10 mouse cellular contexts compared by ENCODE assay signal in the genomic region with DNA sequence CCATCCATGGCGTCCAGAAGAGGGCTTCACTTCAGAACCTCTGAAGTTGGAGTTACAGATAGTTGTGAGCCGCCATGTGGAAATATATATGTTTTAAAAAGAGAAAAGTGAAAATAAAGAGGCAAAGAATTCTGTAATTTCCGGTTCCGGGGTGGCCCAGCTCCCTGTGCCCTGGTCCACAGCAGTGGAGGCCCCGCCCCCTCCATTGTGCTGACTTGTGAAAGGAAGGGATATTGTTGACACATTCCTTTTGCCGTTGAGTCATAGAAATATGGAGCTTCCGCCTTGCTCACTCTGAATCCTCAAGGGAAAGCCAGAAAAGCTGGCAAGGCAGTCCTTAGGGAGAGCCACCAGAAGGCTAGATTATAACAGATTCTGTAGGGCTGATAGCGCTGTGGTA. TPM values are rescaled to one million over a fixed set of nuclear protein-coding genes. Genes with fewer than 3 reads are reported as not detected.
DNase-seq lines count a peak whose midpoint lies in the region; ATAC-seq and TF ChIP-seq lines count a peak whose summit lies in the region.
"Had no signal": no experiment of that assay in that cellular context is flagged by ENCODE, and none has a peak within 500 bp of the region (broad histone marks: within the 10 kb centered on the region; RNA-seq: fewer than 3 reads in every experiment).

No protein-coding gene starts in this region.

- no peaks in the 10 kb centered on the region for H3K4me1 ChIP-seq in kidney, adult 2 months (ENCODE audit: control insufficient read depth, insufficient read depth, low read length)
- H3K4me1 ChIP-seq in kidney, embryonic 15.5 days, result no peaks in the 10 kb centered on the region
- no peaks in the 10 kb centered on the region for H3K4me1 ChIP-seq in liver, embryonic 13.5 days (replicated peaks)
- H3K4me1 ChIP-seq in stomach, embryonic 15.5 days, result 0 out of 2 replicates have a peak, but pooled peaks cover 3% of the 10 kb centered on the region
- no peaks in the 10 kb centered on the region for H3K4me1 ChIP-seq in hindbrain, postnatal 0 days (ENCODE audit: insufficient read depth, low read length)
- H3K4me1 ChIP-seq: embryonic facial prominence, embryonic 15.5 days had no signal

- no peaks in the 10 kb centered on the region for H3K27me3 ChIP-seq in kidney, adult 2 months (replicated peaks; ENCODE audit: control insufficient read depth, insufficient read depth, low read length)
- no peaks in the 10 kb centered on the region for H3K27me3 ChIP-seq in kidney, embryonic 15.5 days
- H3K27me3 ChIP-seq in liver, embryonic 13.5 days, result no peaks in the 10 kb centered on the region
- H3K27me3 ChIP-seq in stomach, embryonic 15.5 days (replicated peaks), result no peaks in the 10 kb centered on the region
- no peaks in the 10 kb centered on the region for H3K27me3 ChIP-seq in hindbrain, postnatal 0 days (ENCODE audit: insufficient read depth, low read length)
- H3K27me3 ChIP-seq: embryonic facial prominence, embryonic 15.5 days had no signal

- TF ChIP-seq CTCF in kidney, adult 2 months (conservative IDR thresholded peaks at IDR 0.05; ENCODE audit: insufficient read depth, insufficient read length, low read depth, low read length), result no peak
- TF ChIP-seq CTCF in hindbrain, postnatal 0 days (IDR thresholded peaks at IDR 0.05; ENCODE audit: low read depth), result no peak

- ATAC-seq in kidney, embryonic 15.5 days (replicated peaks; ENCODE audit: low FRiP score), result no peak
- no peak for ATAC-seq in liver, embryonic 13.5 days (ENCODE audit: low read depth)
- peak; percentile 73 for ATAC-seq in stomach, embryonic 15.5 days (ENCODE audit: insufficient read depth, low FRiP score, low read depth)
- ATAC-seq in hindbrain, postnatal 0 days, result no peak
- ATAC-seq in CD4-positive, CD25-positive, alpha-beta regulatory T cell, adult 4 months, result no peak

- WGBS in kidney, adult 2 months, result 72% methylated on average over 8 of the region's 8 CpGs
- WGBS in kidney, embryonic 15.5 days, result 85% methylated on average over 8 of the region's 8 CpGs
- 67% methylated on average over 8 of the region's 8 CpGs for WGBS in liver, embryonic 13.5 days (ENCODE audit: insufficient replicate concordance)
- 60% methylated on average over 8 of the region's 8 CpGs for WGBS in stomach, embryonic 15.5 days
- 75% methylated on average over 8 of the region's 8 CpGs for WGBS in hindbrain, postnatal 0 days

- H3K9ac ChIP-seq in kidney, embryonic 15.5 days, result no peak overlapping the region
- no peak overlapping the region for H3K9ac ChIP-seq in liver, embryonic 13.5 days
- no peak overlapping the region for H3K9ac ChIP-seq in stomach, embryonic 15.5 days
- H3K9ac ChIP-seq in hindbrain, postnatal 0 days (replicated peaks; ENCODE audit: low read length), result no peak overlapping the region
- H3K9ac ChIP-seq: embryonic facial prominence, embryonic 15.5 days had no signal

- H3K4me3 ChIP-seq in kidney, adult 2 months (ENCODE audit: insufficient read depth, low read depth, low read length), result no peak overlapping the region
- H3K4me3 ChIP-seq in kidney, embryonic 15.5 days (replicated peaks), result no peak overlapping the region
- no peak overlapping the region for H3K4me3 ChIP-seq in liver, embryonic 13.5 days (replicated peaks)
- no peak overlapping the region for H3K4me3 ChIP-seq in stomach, embryonic 15.5 days (replicated peaks)
- no peak overlapping the region for H3K4me3 ChIP-seq in hindbrain, postnatal 0 days (ENCODE audit: low read length)
- H3K4me3 ChIP-seq: embryonic facial prominence, embryonic 15.5 days had no signal

- H3K27ac ChIP-seq in kidney, adult 2 months (ENCODE audit: insufficient read depth, low read depth, low read length), result no peak overlapping the region
- no peak overlapping the region for H3K27ac ChIP-seq in kidney, embryonic 15.5 days
- 0 out of 2 replicates have a peak overlapping the region, but pooled peaks have one; percentile 6 for H3K27ac ChIP-seq in liver, embryonic 13.5 days
- peak overlapping the region; percentile 17 for H3K27ac ChIP-seq in stomach, embryonic 15.5 days
- no peak overlapping the region for H3K27ac ChIP-seq in hindbrain, postnatal 0 days
- H3K27ac ChIP-seq: embryonic facial prominence, embryonic 15.5 days had no signal

- no peaks in the 10 kb centered on the region for H3K36me3 ChIP-seq in kidney, adult 2 months (ENCODE audit: control insufficient read depth, insufficient read depth, low read length)
- no peaks in the 10 kb centered on the region for H3K36me3 ChIP-seq in kidney, embryonic 15.5 days
- H3K36me3 ChIP-seq in liver, embryonic 13.5 days, result no peaks in the 10 kb centered on the region
- no peaks in the 10 kb centered on the region for H3K36me3 ChIP-seq in stomach, embryonic 15.5 days
- no peaks in the 10 kb centered on the region for H3K36me3 ChIP-seq in hindbrain, postnatal 0 days (ENCODE audit: insufficient read depth, low read length)
- H3K36me3 ChIP-seq: embryonic facial prominence, embryonic 15.5 days had no signal

- no peak overlapping the region for H3K4me2 ChIP-seq in kidney, embryonic 15.5 days
- no peak overlapping the region for H3K4me2 ChIP-seq in liver, embryonic 13.5 days
- H3K4me2 ChIP-seq in stomach, embryonic 15.5 days, result no peak overlapping the region
- no peak overlapping the region for H3K4me2 ChIP-seq in hindbrain, postnatal 0 days (ENCODE audit: low read depth, low read length)
- H3K4me2 ChIP-seq: embryonic facial prominence, embryonic 15.5 days had no signal

- no peaks in the 10 kb centered on the region for H3K9me3 ChIP-seq in kidney, embryonic 15.5 days (replicated peaks)
- no peaks in the 10 kb centered on the region for H3K9me3 ChIP-seq in liver, embryonic 13.5 days (replicated peaks)
- H3K9me3 ChIP-seq in stomach, embryonic 15.5 days, result no peaks in the 10 kb centered on the region
- no peaks in the 10 kb centered on the region for H3K9me3 ChIP-seq in hindbrain, postnatal 0 days (ENCODE audit: low read length)
- H3K9me3 ChIP-seq: embryonic facial prominence, embryonic 15.5 days had no signal

- TF ChIP-seq POLR2A in kidney, adult 2 months (IDR thresholded peaks at IDR 0.05; ENCODE audit: low read depth, low read length), result no peak

- peak; percentile 25 for DNase-seq in kidney, adult 2 months
- DNase-seq in adipocyte (ENCODE audit: low spot score), result peak; percentile 51
- no peak for DNase-seq in liver, embryonic 13.5 days
- no peak for DNase-seq in layer of hippocampus, postnatal 36 days
- no peak for DNase-seq in hindbrain, postnatal 0 days (ENCODE audit: low spot score)
- DNase-seq: thymus, postnatal 4 days had no signal

RNA-seq across cellular contexts. Expression of a gene that starts 9.5 kb away (rescaled TPM):
- polyA plus RNA-seq in kidney, adult 2 months (2012; rRNA removed), result 0.20 and 4.0 TPM in 2 replicates
- polyA plus RNA-seq in kidney, embryonic 15.5 days (2015; fragmentation: Nextera tagmentation; extraction: Ambion mirVana), result not detected in 2 replicates
- polyA plus RNA-seq in liver, embryonic 13.5 days (2015; fragmentation: Nextera tagmentation; extraction: Ambion mirVana), result 0.09 TPM in 1 of 2 replicates, not detected in the other
- 0.54 and 0.62 TPM in 2 replicates for polyA plus RNA-seq in stomach, embryonic 15.5 days (2015; fragmentation: Nextera tagmentation; extraction: Ambion mirVana)
- total RNA-seq in layer of hippocampus, postnatal 36 days (2021), result not detected
- total RNA-seq in hindbrain, postnatal 0 days (2014; rRNA removed), result not detected in 2 replicates
- not detected in 2 replicates for polyA plus RNA-seq in hindbrain, postnatal 0 days (2015; fragmentation: Nextera tagmentation; extraction: Ambion mirVana)
- polyA plus RNA-seq in CD4-positive, CD25-positive, alpha-beta regulatory T cell, adult 4 months (2017; shearing (Covaris generic)), result 100 to 1,000 TPM in 1 of 2 experiments, 10 to 100 TPM in 1; 93.9 to 121 TPM

RNA-seq across cellular contexts. Expression of a gene that starts 52.5 kb away (rescaled TPM):
- polyA plus RNA-seq in kidney, adult 2 months (2012; rRNA removed), result 18.1 and 20.8 TPM in 2 replicates
- polyA plus RNA-seq in kidney, embryonic 15.5 days (2015; fragmentation: Nextera tagmentation; extraction: Ambion mirVana), result 16.7 and 17.9 TPM in 2 replicates
- polyA plus RNA-seq in liver, embryonic 13.5 days (2015; fragmentation: Nextera tagmentation; extraction: Ambion mirVana), result 7.2 and 8.2 TPM in 2 replicates
- 18.6 and 19.8 TPM in 2 replicates for polyA plus RNA-seq in stomach, embryonic 15.5 days (2015; fragmentation: Nextera tagmentation; extraction: Ambion mirVana)
- 100 to 1,000 TPM; 133 to 134 TPM for total RNA-seq in layer of hippocampus, postnatal 36 days (2021)
- total RNA-seq in hindbrain, postnatal 0 days (2014; rRNA removed), result 52.9 and 56.2 TPM in 2 replicates
- polyA plus RNA-seq in hindbrain, postnatal 0 days (2015; fragmentation: Nextera tagmentation; extraction: Ambion mirVana), result 22.3 and 22.7 TPM in 2 replicates
- polyA plus RNA-seq in CD4-positive, CD25-positive, alpha-beta regulatory T cell, adult 4 months (2017; shearing (Covaris generic)), result 10 to 100 TPM; 68.5 to 94.4 TPM

Comparison
In these comparisons a context has a peak if more than half of its experiments do, and no peak if none do; other contexts are left out.
1. DNase-seq: peak in kidney, adult 2 months (single experiment) and adipocyte (single experiment); none in liver, embryonic 13.5 days (single experiment), layer of hippocampus, postnatal 36 days (0 of 2) and hindbrain, postnatal 0 days (single experiment).
2. H3K27ac ChIP-seq: peak in liver, embryonic 13.5 days (single experiment) and stomach, embryonic 15.5 days (single experiment); none in kidney, adult 2 months (single experiment), kidney, embryonic 15.5 days (single experiment) and hindbrain, postnatal 0 days (single experiment).
3. RNA of a gene that starts 9.5 kb away (polyA plus RNA-seq): 93.9 to 121 TPM in CD4-positive, CD25-positive, alpha-beta regulatory T cell, adult 4 months; 0.20 to 4.0 TPM in kidney, adult 2 months, 0.54 to 0.62 TPM in stomach, embryonic 15.5 days, 0.09 TPM in liver, embryonic 13.5 days, not detected in kidney, embryonic 15.5 days and not detected in hindbrain, postnatal 0 days; every median in the first group is over 10 times any median in the second.